Mouse (Mus musculus): ENCODE results near the gene Aste1. TPM values are rescaled to one million over a fixed set of nuclear protein-coding genes. Genes with fewer than 3 reads are reported as not detected.
A peak's percentile ranks its signal among the peaks of the same experiment; 100 is the strongest.

Aste1 gene
- 10 to 100 TPM; 12.3 to 13.2 TPM for total RNA-seq (2021)

- intact Hi-C loops (cut with DNase I): loop anchor here (5.0 to 10.0 kb wide), 3 partner anchors 217 to 1130 kb away; partner anchors contain the start of genes Dnajc13 and Nudt16
- DNase-seq: peak; percentile 95 to 97
Measured at GRCm38 (mm10) chr9:105395218-105395627, at the start of gene Aste1, which contains the start of gene Nek11. Gene Aste1 (plus strand): TSS chr9:105395392. Gene Nek11 (minus strand): TSS chr9:105395524.

- intact Hi-C loops (cut with DNase I): no loop called here
- no peak for DNase-seq
Measured at GRCm38 (mm10) chr9:105348242-105349031, 46.8 kb upstream of the Aste1 start.

GRCm38 (mm10) chr9:105349034-105349433, 46.2 kb upstream of the Aste1 start:
- intact Hi-C loops (cut with DNase I): no loop called here
- DNase-seq: no peak

- no peak for DNase-seq
- intact Hi-C loops (cut with DNase I): no loop called here
Measured at GRCm38 (mm10) chr9:105362181-105362580, 33.0 kb upstream of the Aste1 start.

GRCm38 (mm10) chr9:105363520-105364231, 31.5 kb upstream of the Aste1 start:
- intact Hi-C loops (cut with DNase I): no loop called here
- no peak for DNase-seq

- intact Hi-C loops (cut with DNase I): no loop called here
- DNase-seq: no peak
Measured at GRCm38 (mm10) chr9:105366199-105366598, 29.0 kb upstream of the Aste1 start.

GRCm38 (mm10) chr9:105368605-105369004, 26.6 kb upstream of the Aste1 start:
- DNase-seq: no peak
- intact Hi-C loops (cut with DNase I): no loop called here

- intact Hi-C loops (cut with DNase I): no loop called here
- no peak for DNase-seq
Measured at GRCm38 (mm10) chr9:105374361-105374760, 20.8 kb upstream of the Aste1 start.

GRCm38 (mm10) chr9:105376411-105376810, 18.8 kb upstream of the Aste1 start:
- no peak for DNase-seq
- intact Hi-C loops (cut with DNase I): no loop called here

- no peak for DNase-seq
- intact Hi-C loops (cut with DNase I): no loop called here
Measured at GRCm38 (mm10) chr9:105376954-105377530, 18.1 kb upstream of the Aste1 start.

- intact Hi-C loops (cut with DNase I): no loop called here
- DNase-seq: no peak
Measured at GRCm38 (mm10) chr9:105377622-105378021, 17.6 kb upstream of the Aste1 start.

GRCm38 (mm10) chr9:105379533-105380145, 15.6 kb upstream of the Aste1 start:
- intact Hi-C loops (cut with DNase I): no loop called here
- no peak for DNase-seq

GRCm38 (mm10) chr9:105387403-105387802, 7.8 kb upstream of the Aste1 start:
- no peak for DNase-seq
- intact Hi-C loops (cut with DNase I): loop anchor here (5.0 kb wide), 1 partner anchor 930 kb away; no protein-coding TSS in a partner anchor

- DNase-seq: peak; percentile 70 to 87
- intact Hi-C loops (cut with DNase I): loop anchor here (2.0 to 5.0 kb wide), 2 partner anchors 814 to 932 kb away; no protein-coding TSS in a partner anchor
Measured at GRCm38 (mm10) chr9:105389289-105389688, 5.9 kb upstream of the Aste1 start.

- intact Hi-C loops (cut with DNase I): loop anchor here (5.0 to 10.0 kb wide), 3 partner anchors 338 to 1126 kb away; partner anchors contain the start of genes Dnajc13 and Mrpl3
- DNase-seq: no peak
Measured at GRCm38 (mm10) chr9:105390616-105391015, 4.6 kb upstream of the Aste1 start.

- intact Hi-C loops (cut with DNase I): loop anchor here (5.0 to 10.0 kb wide), 5 partner anchors 218 to 1130 kb away; partner anchors contain the start of genes Dnajc13, Mrpl3 and Nudt16
- DNase-seq: no peak
Measured at GRCm38 (mm10) chr9:105394720-105395119, 472 bp upstream of the Aste1 start.

GRCm38 (mm10) chr9:105408549-105408948, 13.4 kb downstream of the Aste1 start:
- intact Hi-C loops (cut with DNase I): no loop called here
- DNase-seq: no peak

GRCm38 (mm10) chr9:105459032-105459431, 63.8 kb downstream of the Aste1 start:
- intact Hi-C loops (cut with DNase I): no loop called here
- DNase-seq: peak in 1 of 2 experiments; percentile 20

GRCm38 (mm10) chr9:105461496-105461895, 66.3 kb downstream of the Aste1 start:
- no peak for DNase-seq
- intact Hi-C loops (cut with DNase I): no loop called here

All from heart, postnatal 10 days (tissue).